Mouse (Mus musculus) ES-E14 (cell line): Measurements from ENCODE around the gene Cep70. TPM values are rescaled to one million over a fixed set of nuclear protein-coding genes. Genes with fewer than 3 reads are reported as not detected.

Source experiments
- DNase-seq: peaks from one replicate; pipeline ENCODE4 v3.0.0-alpha.2; 2013; ENCODE audit warnings: low read depth, low spot score
- H3K27ac ChIP-seq: 2 replicates; pipeline ENCODE4 v1.5.1; 2012; ENCODE audit warnings: low read depth, mild to moderate bottlenecking, low read length, moderate library complexity, mixed read lengths; ENCODE audit not compliant: poor library complexity, insufficient read depth, severe bottlenecking
- H3K36me3 ChIP-seq: 2 replicates; pipeline ENCODE4 v1.6.1; 2012; ENCODE audit warnings: mild to moderate bottlenecking, low read length, moderate library complexity, mixed read lengths; ENCODE audit not compliant: control insufficient read depth, poor library complexity, insufficient read depth, severe bottlenecking
- H3K4me1 ChIP-seq, 2 experiments: fragments of 150-350 bp in 1 of 2; sonication (generic) in 1 of 2; 2 replicates each; pipeline ENCODE4 v1.6.1; 2012; ENCODE audit warnings: low read length in 2 of 2, mild to moderate bottlenecking in 1 of 2, mixed read lengths in 1 of 2; ENCODE audit not compliant: control insufficient read depth in 2 of 2, insufficient read depth in 2 of 2, poor library complexity in 1 of 2
- H3K4me3 ChIP-seq, 2 experiments: fragments of 150-350 bp in 1 of 2; sonication (generic) in 1 of 2; 2 replicates each; pipeline ENCODE4 v1.5.1; 2012; ENCODE audit warnings: low read length in 2 of 2, low read depth in 1 of 2, mild to moderate bottlenecking in 1 of 2, mixed read lengths in 1 of 2; ENCODE audit not compliant: insufficient read depth in 1 of 2, poor library complexity in 1 of 2, severe bottlenecking in 1 of 2
- H3K9ac ChIP-seq: 2 replicates; pipeline ENCODE4 v1.6.1; 2012; ENCODE audit warnings: low read depth, mild to moderate bottlenecking, low read length, mixed read lengths; ENCODE audit not compliant: poor library complexity, insufficient read depth, severe bottlenecking
- H3K9me3 ChIP-seq: fragments of 150-350 bp; sonication (generic); 2 replicates; pipeline ENCODE4 v1.6.1; 2012; ENCODE audit warnings: low read depth, mild to moderate bottlenecking, low read length; ENCODE audit not compliant: control insufficient read depth, insufficient read depth
- CHD2 ChIP-seq: IDR thresholded peaks from 2 replicates; pipeline ENCODE4 v1.6.1; 2014; ENCODE audit warnings: mild to moderate bottlenecking, low read depth, low read length, inconsistent platforms
- HCFC1 ChIP-seq: IDR thresholded peaks from 2 replicates; pipeline ENCODE4 v1.6.1; 2012; ENCODE audit warnings: low read length, inconsistent platforms, borderline replicate concordance; ENCODE audit not compliant: insufficient read depth
- MAFK ChIP-seq: IDR thresholded peaks from 2 replicates; pipeline ENCODE4 v1.6.1; 2014; ENCODE audit warnings: mild to moderate bottlenecking, low read depth, low read length, inconsistent platforms; ENCODE audit not compliant: insufficient read depth
- ZC3H11A ChIP-seq: IDR thresholded peaks from 2 replicates; pipeline ENCODE4 v1.6.1; 2012; ENCODE audit warnings: low read depth, mild to moderate bottlenecking, inconsistent platforms, low read length, borderline replicate concordance
- ZNF384 ChIP-seq: IDR thresholded peaks from 2 replicates; pipeline ENCODE4 v1.6.1; 2012; ENCODE audit warnings: low read depth, low read length, inconsistent platforms
- in situ Hi-C, 2 experiments: fragments of 600-800 bp; cut with MboI; formaldehyde crosslinking; loops; one replicate each; pipeline ENCODE4 v1.15.1; 2025; ENCODE audit warnings: low sequenced_read_pairs in 2 of 2, inconsistent platforms in 1 of 2; ENCODE audit not compliant: unreplicated experiment in 2 of 2
- total RNA-seq: library from RNA; depleted of rRNA; stranded (reverse); fragments of 300-350 nt; gene quantifications from 2 replicates; pipeline ENCODE4 v1.2.3, GENCODE M21; 2012; rRNA removed

Gene Cep70
- total RNA-seq, 1 experiment: 22.2 TPM

GRCm38 (mm10) chr9:99345351-99345792 is 102.2 kb downstream of the Cep70 start:
- no peaks in the 10 kb centered on the region for H3K36me3 ChIP-seq
- in situ Hi-C loops: no loop called here

More at GRCm38 (mm10) chr9:99345351-99345792, 102.2 kb downstream of the Cep70 start:
- Histone ChIP-seq H3K9ac (no peak overlapping the region), H3K27ac (no peak overlapping the region), H3K4me1 (no peaks in the 10 kb centered on the region), H3K9me3 (no peaks in the 10 kb centered on the region), H3K4me3 (no peak overlapping the region)
- no peak for DNase-seq
- TF ChIP-seq CHD2: no peak
- TF ChIP-seq ZNF384: no peak
- no peak for TF ChIP-seq MAFK
- no peak for TF ChIP-seq HCFC1
- no peak for TF ChIP-seq ZC3H11A

Other genes starting within 250 kb of the Cep70 start
- not detected in 2 replicates for gene Gm1123, start 207.7 kb upstream of the Cep70 start, total RNA-seq
- gene Pik3cb, start 102.7 kb upstream of the Cep70 start, total RNA-seq: 7.6 and 10.2 TPM in 2 replicates
- gene Faiml, start 6.1 kb upstream of the Cep70 start, total RNA-seq: not detected in 2 replicates
- gene Esyt3, start 115.2 kb downstream of the Cep70 start, total RNA-seq: 7.8 and 12.7 TPM in 2 replicates
- gene Mras, start 194.0 kb downstream of the Cep70 start, total RNA-seq: 28.5 and 35.5 TPM in 2 replicates
- 0.48 TPM in 1 of 2 replicates, not detected in the other for gene Nme9, start 208.1 kb downstream of the Cep70 start, total RNA-seq